Mouse (Mus musculus) forebrain, embryonic 15.5 days (tissue): ENCODE measurements around the gene Rtn4rl1. TPM values are rescaled to one million over a fixed set of nuclear protein-coding genes. Genes with fewer than 3 reads are reported as not detected.

Source experiments
- ATAC-seq: fragments of 200-750 bp; cut with Nextera tagmentation; replicated peaks from 2 replicates; pipeline ENCODE4 v1.8.0; 2017; ENCODE audit warnings: mild to moderate bottlenecking, moderate TSS enrichment, moderate library complexity
- H3K27ac ChIP-seq: fragments of 300-500 bp; sonication (generic); replicated peaks from 2 replicates; pipeline ENCODE4 v1.5.1; 2015; ENCODE audit warnings: mild to moderate bottlenecking, inconsistent platforms
- H3K27me3 ChIP-seq: fragments of 300-500 bp; sonication (generic); 2 replicates; pipeline ENCODE4 v1.6.1; 2015; ENCODE audit warnings: inconsistent platforms
- H3K36me3 ChIP-seq: fragments of 300-500 bp; sonication (generic); 2 replicates; pipeline ENCODE4 v1.6.1; 2015; ENCODE audit warnings: mild to moderate bottlenecking, inconsistent platforms
- H3K4me1 ChIP-seq: fragments of 300-500 bp; sonication (generic); 2 replicates; pipeline ENCODE4 v1.6.1; 2015; ENCODE audit warnings: inconsistent platforms
- H3K4me2 ChIP-seq: fragments of 300-500 bp; sonication (generic); replicated peaks from 2 replicates; pipeline ENCODE4 v1.6.1; 2015; ENCODE audit warnings: mild to moderate bottlenecking, inconsistent platforms
- H3K4me3 ChIP-seq: fragments of 300-500 bp; sonication (generic); 2 replicates; pipeline ENCODE4 v1.5.1; 2015; ENCODE audit warnings: mild to moderate bottlenecking, inconsistent platforms
- H3K9ac ChIP-seq: fragments of 300-500 bp; sonication (generic); replicated peaks from 2 replicates; pipeline ENCODE4 v1.6.1; 2015; ENCODE audit warnings: mild to moderate bottlenecking, inconsistent platforms
- H3K9me3 ChIP-seq: fragments of 300-500 bp; sonication (generic); 2 replicates; pipeline ENCODE4 v1.6.1; 2016; ENCODE audit warnings: inconsistent platforms
- WGBS: fragments of 180-500 bp; shearing (Covaris S2); methylation state at CpG from one replicate; pipeline ENCODE4 v1.1.7; 2015; ENCODE audit warnings: mixed read lengths; 5-methylcytosine and 5-hydroxymethylcytosine counted together
- microRNA counts: library from miRNA; unstranded; fragments of <30 nt; microRNA quantifications from one replicate; lab custom pipeline; 2016
- microRNA-seq: library from miRNA; unstranded; fragments of <30 nt; microRNA quantifications from one replicate; pipeline ENCODE4, GENCODE M21; 2016
- polyA plus RNA-seq: library from polyadenylated mRNA; unstranded; fragments of >200 nt; fragmentation: Nextera tagmentation; extraction: Ambion mirVana; gene quantifications from 2 replicates; pipeline ENCODE4 v1.2.1, GENCODE M21; 2015

Rtn4rl1 gene
- polyA plus RNA-seq, 1 experiment from 2014 or later = 5.6 TPM

DNA sequence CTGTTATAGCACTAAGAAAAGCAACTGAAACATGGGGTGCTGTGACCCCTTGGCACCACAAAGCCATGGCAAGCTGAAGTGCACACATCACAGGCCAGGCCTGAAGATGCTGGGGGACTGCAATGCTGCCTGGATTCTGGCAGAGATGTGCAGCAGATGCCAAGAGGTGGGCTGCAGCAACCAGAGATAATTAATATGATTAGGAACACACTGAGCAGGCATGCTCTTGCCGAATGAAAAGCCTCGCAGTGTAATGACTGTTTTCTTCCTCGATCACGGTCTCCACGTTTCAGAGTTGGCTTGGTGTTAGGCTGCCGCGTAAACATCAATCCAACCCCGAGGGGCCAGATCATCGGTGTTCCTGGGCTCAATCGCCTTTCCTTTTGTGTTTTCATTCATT is 106.2 kb downstream of the Rtn4rl1 start:
- H3K27ac ChIP-seq = peak overlapping the region; percentile 46
- peaks cover 2% of the 10 kb centered on the region; the same call in 1 of the 2 replicates for H3K4me1 ChIP-seq
- 40% methylated on average over 10 of the region's 10 CpGs for WGBS
- H3K4me2 ChIP-seq = no peak overlapping the region
- H3K9me3 ChIP-seq = no peaks in the 10 kb centered on the region
- no peak overlapping the region for H3K4me3 ChIP-seq
- H3K27me3 ChIP-seq = no peaks in the 10 kb centered on the region
- ATAC-seq = no peak
- H3K36me3 ChIP-seq = peaks cover 20% of the 10 kb centered on the region; the same call in 1 of the 2 replicates
- H3K9ac ChIP-seq = no peak overlapping the region

DNA sequence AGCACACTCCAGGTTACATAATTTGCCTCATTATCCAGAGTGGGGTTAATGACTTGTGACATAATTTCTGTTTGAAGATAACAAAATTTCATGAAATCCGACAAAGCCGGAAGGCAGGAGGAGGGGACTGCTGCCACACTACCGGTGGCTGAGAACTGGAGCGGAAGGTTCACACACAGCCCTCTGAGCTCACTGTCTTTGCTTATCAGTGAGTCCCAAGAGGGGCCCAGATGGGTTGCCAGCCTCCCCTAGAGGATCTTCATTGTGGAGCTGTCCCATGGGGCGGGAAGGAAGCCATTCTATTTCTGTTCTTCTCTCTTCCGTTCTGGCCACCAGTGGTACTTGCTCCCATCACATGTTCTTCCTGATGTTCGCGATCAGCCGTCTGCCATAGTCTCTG is 107.4 kb downstream of the Rtn4rl1 start:
- Histone ChIP-seq H3K9me3 (no peaks in the 10 kb centered on the region), H3K4me3 (no peak overlapping the region), H3K9ac (no peak overlapping the region), H3K27me3 (no peaks in the 10 kb centered on the region), H3K4me2 (no peak overlapping the region), H3K4me1 (no peaks in the 10 kb centered on the region), H3K36me3 (peaks cover 28% of the 10 kb centered on the region; the same call in 1 of the 2 replicates), H3K27ac (no peak overlapping the region)
- whole genome bisulfite sequencing = 82% methylated on average over 9 of the region's 9 CpGs
- ATAC-seq = no peak

DNA sequence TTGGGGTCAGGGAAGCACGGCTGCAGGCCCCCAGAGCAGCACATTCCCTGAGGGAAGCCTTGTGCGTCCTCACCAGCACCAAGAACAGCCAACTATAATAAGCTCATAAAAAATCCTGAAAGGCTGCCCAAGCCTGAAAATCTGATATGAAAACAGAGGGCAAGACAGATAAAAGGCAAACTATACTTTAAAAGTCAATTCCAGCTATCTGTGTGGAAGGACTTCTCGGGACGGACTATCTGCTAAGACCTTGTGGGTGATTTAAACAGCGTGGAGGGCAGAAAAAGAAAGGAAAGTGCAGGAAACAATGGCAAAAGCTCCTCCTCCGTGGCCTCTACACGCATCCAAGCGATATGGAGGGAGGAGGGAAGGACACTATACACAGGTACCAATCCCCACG is 111.2 kb downstream of the Rtn4rl1 start:
- Histone ChIP-seq H3K27ac (no peak overlapping the region), H3K9me3 (no peaks in the 10 kb centered on the region), H3K9ac (no peak overlapping the region), H3K4me2 (no peak overlapping the region), H3K4me1 (no peaks in the 10 kb centered on the region), H3K4me3 (no peak overlapping the region), H3K27me3 (no peaks in the 10 kb centered on the region), H3K36me3 (peaks cover 45% of the 10 kb centered on the region)
- WGBS = 87% methylated on average over 9 of the region's 9 CpGs
- no peak for ATAC-seq

- Histone ChIP-seq H3K4me1 (no peaks in the 10 kb centered on the region), H3K4me2 (no peak overlapping the region), H3K27ac (no peak overlapping the region), H3K9me3 (no peaks in the 10 kb centered on the region), H3K36me3 (peaks cover 43% of the 10 kb centered on the region), H3K27me3 (no peaks in the 10 kb centered on the region), H3K9ac (no peak overlapping the region), H3K4me3 (no peak overlapping the region)
- no peak for ATAC-seq
- WGBS = 87% methylated on average over 4 of the region's 4 CpGs
These were observed 115.1 kb downstream of the Rtn4rl1 start for GRCm38 (mm10) chr11:75308650-75309049.

GRCm38 (mm10) chr11:75310813-75311212 is 117.2 kb downstream of the Rtn4rl1 start:
- Histone ChIP-seq H3K27ac (no peak overlapping the region), H3K4me3 (no peak overlapping the region), H3K4me2 (no peak overlapping the region), H3K27me3 (no peaks in the 10 kb centered on the region), H3K4me1 (0 out of 2 replicates have a peak, but pooled peaks cover 2% of the 10 kb centered on the region), H3K36me3 (peaks cover 43% of the 10 kb centered on the region), H3K9ac (no peak overlapping the region), H3K9me3 (no peaks in the 10 kb centered on the region)
- no peak for ATAC-seq
- 88% methylated on average over 8 of the region's 8 CpGs for WGBS

- Histone ChIP-seq H3K4me3 (no peak overlapping the region), H3K9me3 (no peaks in the 10 kb centered on the region), H3K9ac (no peak overlapping the region), H3K4me1 (0 out of 2 replicates have a peak, but pooled peaks cover 2% of the 10 kb centered on the region), H3K36me3 (peaks cover 40% of the 10 kb centered on the region), H3K4me2 (no peak overlapping the region), H3K27ac (no peak overlapping the region), H3K27me3 (no peaks in the 10 kb centered on the region)
- ATAC-seq = no peak
- 79% methylated on average over 6 of the region's 6 CpGs for WGBS
These were observed 118.2 kb downstream of the Rtn4rl1 start for GRCm38 (mm10) chr11:75311751-75312150.

DNA sequence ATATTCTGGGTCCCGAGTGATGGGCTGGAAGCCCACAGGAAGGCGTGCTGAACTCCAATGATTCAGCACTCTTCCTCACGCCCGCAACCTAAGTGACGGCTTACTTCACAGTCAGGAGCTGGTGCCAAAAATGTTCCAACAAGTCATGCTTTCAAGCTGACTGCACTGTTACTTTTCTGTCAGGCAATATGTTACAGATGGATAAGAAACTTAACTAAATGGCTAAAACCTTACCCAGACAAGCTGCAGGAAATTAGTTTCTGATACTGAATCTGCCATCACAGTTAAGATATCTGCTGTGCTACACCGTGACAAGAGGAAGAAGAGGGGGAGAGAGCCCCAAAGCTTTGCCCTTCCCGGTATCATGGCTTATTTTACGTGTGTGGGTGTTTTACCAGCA is 120.3 kb downstream of the Rtn4rl1 start:
- Histone ChIP-seq H3K9ac (no peak overlapping the region), H3K4me3 (no peak overlapping the region), H3K9me3 (no peaks in the 10 kb centered on the region), H3K27ac (no peak overlapping the region), H3K36me3 (peaks cover 33% of the 10 kb centered on the region), H3K27me3 (no peaks in the 10 kb centered on the region), H3K4me2 (no peak overlapping the region), H3K4me1 (peaks cover 5% of the 10 kb centered on the region; the same call in 1 of the 2 replicates)
- WGBS = 81% methylated on average over 8 of the region's 8 CpGs
- no peak for ATAC-seq

MicroRNA genes within 50 kb of the gene (microRNA counts, 519-probe panel; counts per million panel counts)
- microRNA mmu-miR-132 (lab: Ali Mortazavi, UCI) (3,222 counts per million, percentile 77 among the panel's probes with 10 or more counts), microRNA mmu-miR-212 (lab: Ali Mortazavi, UCI) (1,559 counts per million, percentile 10 among the panel's probes with 10 or more counts)

Small RNAs within 50 kb of the gene (microRNA-seq; reads per million reads assigned to microRNA genes)
- gene Mir132 (636 reads per million, percentile 75 among the genes with 10 or more reads in this experiment), gene Mir212 (36.7 reads per million, percentile 39 among the genes with 10 or more reads in this experiment)

Other genes with a start within 250 kb of the Rtn4rl1 start
- 2.1 and 2.2 TPM in 2 replicates for gene Hic1, start 24.3 kb upstream of the Rtn4rl1 start, polyA plus RNA-seq
- gene Ovca2, start 14.9 kb upstream of the Rtn4rl1 start, polyA plus RNA-seq = 15.4 and 21.6 TPM in 2 replicates
- 14.8 and 16.2 TPM in 2 replicates for gene Dph1, start 2.5 kb upstream of the Rtn4rl1 start, polyA plus RNA-seq
- gene Rpa1, start 154.5 kb downstream of the Rtn4rl1 start, polyA plus RNA-seq = 67.0 and 71.6 TPM in 2 replicates
- 17.0 and 17.4 TPM in 2 replicates for gene Smyd4, start 154.7 kb downstream of the Rtn4rl1 start, polyA plus RNA-seq
- gene Serpinf1, start 228.9 kb downstream of the Rtn4rl1 start, polyA plus RNA-seq = 21.4 and 27.2 TPM in 2 replicates
- 0.22 TPM in 1 of 2 replicates, not detected in the other for gene Serpinf2, start 245.8 kb downstream of the Rtn4rl1 start, polyA plus RNA-seq